Mouse (Mus musculus): ENCODE data around the gene Usp13. TPM values are rescaled to one million over a fixed set of nuclear protein-coding genes. Genes with fewer than 3 reads are reported as not detected.

Gene Usp13
- not detected in 2 replicates for polyA plus RNA-seq (2012; ENCODE audit: low replicate concordance)

DNA sequence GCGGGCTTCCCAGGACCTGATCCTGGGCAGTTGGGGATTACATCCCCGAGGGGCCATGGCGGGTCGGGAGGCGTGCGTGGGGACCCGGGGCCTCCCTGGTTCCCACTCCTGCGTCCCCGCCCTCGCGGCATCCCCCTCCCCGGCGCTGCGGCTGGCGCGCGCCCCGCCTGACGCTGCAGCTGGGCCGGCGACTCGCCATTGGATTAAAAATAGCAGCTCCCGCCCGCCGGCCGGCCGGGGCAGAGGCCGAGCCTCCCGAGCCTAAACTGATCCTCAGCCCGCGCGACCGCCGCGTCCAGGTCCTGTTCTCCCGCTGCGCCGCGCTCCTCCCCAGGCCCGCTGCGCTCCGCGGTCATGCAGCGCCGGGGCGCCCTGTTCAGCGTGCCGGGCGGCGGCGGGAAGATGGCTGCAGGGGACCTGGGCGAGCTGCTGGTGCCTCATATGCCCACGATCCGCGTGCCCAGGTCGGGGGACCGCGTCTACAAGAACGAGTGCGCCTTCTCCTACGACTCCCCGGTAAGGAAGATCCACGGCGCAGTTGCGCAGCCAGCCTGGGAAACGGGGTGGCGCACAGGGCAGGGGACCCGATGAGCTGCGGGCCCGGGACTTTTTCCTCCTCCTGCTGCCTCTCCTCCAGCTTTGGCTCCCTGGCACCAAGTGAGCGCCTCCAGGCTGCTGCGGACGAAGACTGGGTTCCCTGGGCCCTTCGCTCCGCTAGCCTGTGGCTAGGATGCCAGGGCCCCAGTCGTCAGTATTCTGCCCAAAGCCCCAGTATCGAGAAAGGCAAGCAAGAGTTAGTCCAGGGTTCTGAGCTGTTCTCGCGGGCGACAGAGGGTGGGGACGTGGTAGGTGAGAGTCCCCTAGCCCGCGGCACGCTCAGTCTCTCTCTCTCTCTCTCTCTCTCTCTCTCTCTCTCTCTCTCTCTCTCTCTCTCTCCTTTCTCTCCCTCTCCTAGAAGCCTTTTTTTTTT, at the start of gene Usp13:
TSS of gene Usp13 (plus strand) at position 190 of the 970 bp plus-strand sequence.

Other genes starting within 250 kb of the Usp13 start
- 2.3 and 2.5 TPM in 2 replicates for gene Gnb4, start 201.0 kb upstream of the Usp13 start, polyA plus RNA-seq (2012; ENCODE audit: low replicate concordance)
- 8.9 and 11.8 TPM in 2 replicates for gene Actl6a, start 111.2 kb upstream of the Usp13 start, polyA plus RNA-seq (2012; ENCODE audit: low replicate concordance)
- 3.7 and 60.8 TPM in 2 replicates for gene Ndufb5, start 80.6 kb upstream of the Usp13 start, polyA plus RNA-seq (2012; ENCODE audit: low replicate concordance)
- 0.66 and 0.68 TPM in 2 replicates for gene Mrpl47, start 79.9 kb upstream of the Usp13 start, polyA plus RNA-seq (2012; ENCODE audit: low replicate concordance)